Mouse (Mus musculus) gastrocnemius, postnatal 4 days (tissue): ENCODE measurements at regions not wholly inside any gene's neighbourhood (a gene's known extent, or its start where the extent isn't known, plus 50 kb on each side); places are given as distances from the start of the nearest gene placed in this dataset.

Source experiments
- DNase-seq, 2 experiments: peaks; one replicate each; pipeline ENCODE4 v3.0.0; 2021 to 2022; ENCODE audit warnings: low spot score in 2 of 2, mixed read lengths in 2 of 2

GRCm38 (mm10) chr1:152169508-152169907 lies 79.6 kb upstream of the 1700025G04Rik start:
- DNase-seq = no peak

GRCm38 (mm10) chr1:152168284-152168683 lies 78.4 kb upstream of the 1700025G04Rik start:
- DNase-seq = peak in 1 of 2 experiments; percentile 64

- no peak for DNase-seq
Observed at GRCm38 (mm10) chr1:152167716-152168115, 77.8 kb upstream of the 1700025G04Rik start.

- DNase-seq = no peak
Observed at GRCm38 (mm10) chr1:152165490-152165905, 75.6 kb upstream of the 1700025G04Rik start.

- DNase-seq = peak in 1 of 2 experiments; percentile 26
Observed at GRCm38 (mm10) chr1:152164843-152165489, 75.0 kb upstream of the 1700025G04Rik start.

- DNase-seq = no peak
Observed at GRCm38 (mm10) chr1:152164212-152164611, 74.3 kb upstream of the 1700025G04Rik start.

- no peak for DNase-seq
Observed at GRCm38 (mm10) chr1:152152474-152152873, 62.5 kb upstream of the 1700025G04Rik start.

GRCm38 (mm10) chr1:152148731-152149130 lies 58.8 kb upstream of the 1700025G04Rik start:
- DNase-seq = no peak

GRCm38 (mm10) chr1:152140175-152140574 lies 50.2 kb upstream of the 1700025G04Rik start:
- no peak for DNase-seq
